Mouse (Mus musculus) gastrocnemius, adult 8-10 months (tissue): ENCODE measurements around the gene Prr15. TPM values are rescaled to one million over a fixed set of nuclear protein-coding genes. Genes with fewer than 3 reads are reported as not detected.

Experiments
- DNase-seq, 2 experiments: peaks; one replicate each; pipeline ENCODE4 v3.0.0; 2022; ENCODE audit warnings: low spot score in 2 of 2
- total RNA-seq, 4 experiments: library from RNA; stranded (reverse); gene quantifications; 2 replicates each; pipeline ENCODE4 v1.2.4; 2022

The Prr15 gene
- total RNA-seq, 4 experiments from 2014 or later = 0.62 to 1.3 (median 1.1) TPM

DNA sequence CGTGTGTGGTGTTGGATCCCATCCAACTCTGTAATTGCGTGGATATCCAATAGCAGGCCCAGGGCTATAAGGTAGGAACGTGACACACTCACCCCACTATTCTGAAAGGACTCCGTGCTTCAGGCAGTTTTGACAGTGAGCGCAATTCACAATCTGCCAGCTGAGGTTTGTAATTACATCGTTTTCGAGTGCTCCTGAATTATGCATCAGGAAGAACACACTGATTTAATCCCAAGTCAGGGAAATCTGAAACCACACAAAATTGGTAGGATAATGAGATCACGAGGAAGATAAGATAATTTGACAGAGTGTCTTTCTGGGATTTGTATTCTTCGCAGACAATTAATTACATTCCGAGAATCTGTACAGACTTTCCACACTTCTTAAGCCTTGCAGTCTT, 6.1 kb downstream of the Prr15 start:
- DNase-seq = no peak

DNA sequence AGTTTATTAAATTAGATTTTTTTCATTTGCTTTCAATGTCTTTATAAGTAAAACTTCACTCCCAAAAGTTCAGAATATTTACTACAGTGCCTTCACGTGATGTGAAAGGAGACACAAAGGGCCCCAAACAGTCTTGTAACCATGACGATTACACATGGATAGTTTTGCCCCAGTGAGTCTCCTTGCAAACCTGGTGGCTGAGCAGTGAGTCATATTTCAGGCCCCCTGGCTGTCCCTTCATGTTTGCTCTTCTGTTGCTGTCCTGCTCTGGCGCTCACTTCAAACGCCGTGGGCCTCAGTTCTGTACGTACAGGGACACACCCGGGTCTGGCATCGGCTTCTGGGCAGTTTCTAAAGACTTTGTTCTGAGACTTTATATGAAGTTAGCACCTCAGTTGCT, 6.6 kb downstream of the Prr15 start:
- DNase-seq = no peak

DNA sequence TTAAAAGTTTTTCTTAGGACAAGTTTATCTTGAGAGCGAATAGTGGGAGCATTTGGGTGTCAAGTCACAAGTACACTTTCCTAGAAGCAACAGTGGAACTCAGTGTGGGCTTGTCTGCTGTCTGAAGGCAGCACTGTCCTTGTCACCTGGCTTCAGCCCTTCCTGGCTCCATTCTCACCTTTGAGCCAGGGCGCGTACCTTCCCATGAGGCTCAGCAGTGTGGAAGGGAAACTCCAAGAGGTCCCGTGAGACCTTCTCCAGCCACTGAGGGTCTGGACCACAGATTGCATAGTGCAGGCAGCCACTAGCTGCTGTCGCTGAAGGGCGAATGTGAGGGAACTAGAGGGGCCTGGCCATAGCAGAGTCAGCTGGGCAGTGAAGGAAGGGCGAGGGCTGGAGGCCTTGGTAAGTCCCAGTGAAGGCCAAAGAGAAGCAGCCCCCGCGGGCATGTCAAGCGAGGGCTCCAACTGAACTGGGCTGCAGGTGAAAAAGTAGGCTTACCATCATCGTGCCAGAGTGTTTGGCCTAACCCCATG, 7.5 kb downstream of the Prr15 start:
- DNase-seq = no peak

DNA sequence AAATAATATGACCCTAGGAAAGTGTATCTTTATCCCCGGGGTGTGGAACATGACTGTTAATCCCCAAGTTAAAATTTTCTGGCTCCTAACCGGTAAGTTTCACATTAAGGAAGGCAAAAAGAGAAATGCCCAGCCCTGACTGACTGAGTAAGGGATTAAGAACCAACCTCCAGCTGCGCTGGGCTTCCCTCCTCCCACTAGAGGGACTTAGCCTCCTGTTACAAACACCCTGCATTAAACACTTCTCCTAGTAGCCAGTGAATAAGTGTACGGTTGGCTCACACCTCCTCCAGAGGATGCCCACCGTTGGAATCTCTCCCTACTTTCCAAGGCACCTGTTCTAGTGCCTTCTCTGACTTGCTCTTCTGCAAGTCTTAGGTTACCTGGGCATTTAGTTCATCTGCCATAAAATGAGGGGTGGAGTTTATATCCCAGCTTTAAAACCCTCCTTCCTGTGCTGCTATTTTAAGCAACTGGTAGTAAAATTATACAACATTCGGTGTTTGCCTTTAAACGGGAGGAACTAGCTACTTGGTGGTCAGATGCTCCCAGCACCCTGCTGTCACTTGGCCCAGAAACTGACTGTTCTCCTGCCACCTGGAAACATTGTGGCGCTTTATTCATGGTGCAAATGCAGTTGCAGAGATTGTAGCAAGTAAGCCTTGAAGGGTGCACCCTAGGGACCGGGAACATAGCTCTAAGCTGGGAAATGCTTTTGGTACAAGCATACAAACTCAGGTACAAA, 8.2 kb downstream of the Prr15 start:
- peak in 1 of 2 experiments; percentile 17 for DNase-seq

GRCm38 (mm10) chr6:54337321-54337720, 11.7 kb downstream of the Prr15 start:
- DNase-seq = no peak

GRCm38 (mm10) chr6:54341133-54341532, 15.5 kb downstream of the Prr15 start:
- DNase-seq = no peak

DNA sequence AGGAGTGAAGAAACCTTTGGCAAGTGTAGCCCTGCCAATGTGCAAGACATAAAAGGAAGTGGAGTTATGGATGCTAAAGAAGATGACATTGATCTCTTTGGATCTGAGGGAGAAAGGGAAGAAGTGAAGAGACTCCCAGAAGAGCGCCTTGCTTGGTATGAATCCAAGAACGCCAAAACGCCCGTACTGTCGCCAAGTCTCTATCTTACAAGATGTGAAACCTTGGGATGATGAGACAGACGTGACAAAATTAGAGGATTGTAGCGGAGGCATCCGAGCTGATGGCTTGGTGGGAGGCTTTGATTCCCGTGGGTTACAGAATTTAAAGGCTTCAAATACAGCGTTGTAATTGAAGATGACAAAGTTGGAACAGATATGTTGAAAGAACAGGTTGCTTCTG, 16.6 kb downstream of the Prr15 start:
- DNase-seq = no peak

GRCm38 (mm10) chr6:54351860-54352259, 26.2 kb downstream of the Prr15 start:
- no peak for DNase-seq

DNA sequence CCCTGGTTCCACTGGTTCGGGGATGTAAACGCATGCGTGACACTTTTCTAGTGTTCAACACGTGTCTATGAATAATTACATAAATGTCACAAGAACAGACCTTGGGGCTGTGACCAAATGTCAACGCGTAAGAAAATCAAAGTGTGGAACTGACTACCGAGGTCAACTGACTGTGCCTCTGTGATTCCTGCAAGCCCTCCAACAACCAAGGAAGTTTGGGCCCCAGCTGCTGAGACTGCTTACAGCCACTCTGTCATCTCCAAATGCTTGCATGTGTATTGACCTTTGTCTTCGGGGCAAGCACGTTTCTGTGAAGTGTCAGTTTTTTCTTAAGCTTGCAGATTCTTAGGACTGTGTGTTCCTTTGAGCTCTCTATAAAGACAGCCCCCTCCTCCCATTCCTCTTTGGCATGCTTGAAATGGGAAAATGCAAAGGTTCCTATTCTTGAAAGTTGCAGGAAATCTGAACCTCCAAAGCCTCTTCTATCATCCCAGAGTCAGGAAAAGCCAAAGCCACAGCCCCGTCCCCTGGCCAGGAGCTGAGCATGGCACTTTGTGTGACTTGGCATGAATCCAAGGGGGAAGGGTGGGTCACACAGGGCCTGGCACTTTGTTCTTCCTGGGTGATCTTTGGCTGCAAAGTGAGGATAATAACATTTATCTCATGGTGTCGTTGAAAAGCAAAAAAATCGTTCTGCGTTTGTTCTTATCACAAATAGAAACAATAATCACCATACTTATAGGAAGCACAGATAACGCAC, 27.5 kb downstream of the Prr15 start:
- no peak for DNase-seq

DNA sequence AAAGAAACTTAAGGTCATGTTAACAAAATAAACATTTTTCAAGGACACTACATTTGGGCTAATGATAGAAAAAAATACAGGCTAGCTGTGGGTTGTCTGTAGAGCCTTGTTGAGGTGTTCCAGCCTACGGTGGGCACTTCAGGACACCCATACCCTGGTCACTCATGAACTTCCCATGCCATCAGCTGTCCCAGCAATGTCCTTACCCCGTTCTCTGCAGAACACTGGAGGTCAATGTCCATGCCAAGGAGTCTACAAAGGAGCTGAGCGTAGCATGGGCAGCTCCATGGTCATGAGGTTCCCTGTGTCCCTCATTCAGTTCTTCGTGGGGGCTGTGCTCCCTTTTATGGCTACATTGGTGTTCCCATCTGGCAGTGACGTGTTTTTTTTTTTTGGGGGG, 28.1 kb downstream of the Prr15 start:
- no peak for DNase-seq

DNA sequence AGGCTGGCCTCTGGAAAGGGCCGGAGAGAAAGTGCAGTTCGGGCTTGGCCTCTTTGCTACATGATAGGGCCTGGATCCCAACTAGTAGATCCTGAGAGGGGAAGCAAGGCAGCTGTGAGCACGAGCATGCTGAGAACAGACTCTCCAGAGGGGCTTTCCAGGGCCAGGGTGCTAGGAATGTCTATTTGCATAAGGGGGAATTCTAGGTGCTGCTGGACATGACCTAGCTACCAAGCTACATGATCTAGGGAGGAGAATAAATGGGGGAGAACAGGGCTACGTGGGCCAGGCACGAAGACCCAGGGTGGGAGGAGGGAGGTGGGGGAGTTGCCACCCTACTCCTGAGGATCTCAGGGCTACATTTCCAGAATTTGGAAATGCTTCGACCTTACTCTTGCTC, 30.0 kb downstream of the Prr15 start:
- no peak for DNase-seq

GRCm38 (mm10) chr6:54362526-54363324, 37.1 kb downstream of the Prr15 start:
- no peak for DNase-seq

- no peak for DNase-seq
Observed at GRCm38 (mm10) chr6:54364406-54365136, 38.9 kb downstream of the Prr15 start.

- no peak for DNase-seq
Observed at GRCm38 (mm10) chr6:54366607-54367006, 41.0 kb downstream of the Prr15 start.

GRCm38 (mm10) chr6:54368071-54368470, 42.4 kb downstream of the Prr15 start:
- DNase-seq = no peak

GRCm38 (mm10) chr6:54369913-54370542, 44.4 kb downstream of the Prr15 start:
- DNase-seq = peak; percentile 21 to 64

DNA sequence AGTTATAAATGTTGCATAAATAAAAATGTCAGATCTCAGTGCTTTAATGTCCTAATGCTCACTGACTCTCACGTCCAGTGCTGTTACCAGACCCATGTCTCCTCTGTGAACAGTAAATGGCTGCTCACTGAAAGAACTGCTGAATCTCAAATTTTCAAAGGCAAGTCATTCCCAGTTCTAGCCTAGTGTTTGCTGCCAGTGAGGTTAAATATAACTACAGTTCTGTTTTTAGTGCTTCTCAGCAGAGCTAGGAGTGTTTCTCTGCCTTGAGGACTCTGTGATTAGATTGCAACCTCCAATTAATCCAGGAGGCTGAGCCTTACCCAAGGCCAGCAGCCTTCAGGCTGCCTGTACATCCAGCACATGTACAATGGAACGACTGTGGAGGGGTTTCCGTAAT, 46.2 kb downstream of the Prr15 start:
- DNase-seq = no peak

GRCm38 (mm10) chr6:54379356-54379755, 53.7 kb downstream of the Prr15 start:
- DNase-seq = no peak
